Mouse (Mus musculus) liver, adult 2 months (tissue): Measurements from ENCODE around the gene Bckdhb.

Experiments
- CTCF ChIP-seq: fragments of 200-500 bp; IDR thresholded peaks from 2 replicates; pipeline ENCODE4 v1.5.1; 2011; ENCODE audit warnings: low read depth, low read length, control low read depth
- POLR2A ChIP-seq: fragments of 200-500 bp; IDR thresholded peaks from 2 replicates; pipeline ENCODE4 v1.6.1; 2011; ENCODE audit warnings: low read length, control low read depth; ENCODE audit not compliant: insufficient read depth; ENCODE audit errors: extremely low read depth

- TF ChIP-seq CTCF (no peak), POLR2A (no peak)
Observed at GRCm38 (mm10) chr9:83907017-83907416, 17.9 kb upstream of the Bckdhb start.
